Mouse (Mus musculus) small intestine, adult 2 months (tissue): ENCODE data around the gene Gm37240. TPM values are rescaled to one million over a fixed set of nuclear protein-coding genes. Genes with fewer than 3 reads are reported as not detected.

Source experiments
- H3K27ac ChIP-seq: fragments of 200-500 bp; 2 replicates; pipeline ENCODE4 v1.5.1; 2012; ENCODE audit warnings: low read depth, low read length, control low read depth, inconsistent platforms; ENCODE audit not compliant: insufficient read depth
- H3K27me3 ChIP-seq: fragments of 200-500 bp; 2 replicates; pipeline ENCODE4 v1.6.1; 2012; ENCODE audit warnings: mild to moderate bottlenecking, moderate library complexity, low read length, inconsistent platforms; ENCODE audit not compliant: control insufficient read depth, insufficient read depth
- H3K36me3 ChIP-seq: fragments of 200-500 bp; 2 replicates; pipeline ENCODE4 v1.6.1; 2012; ENCODE audit warnings: mild to moderate bottlenecking, low read length, control low read depth, inconsistent platforms; ENCODE audit not compliant: control insufficient read depth, insufficient read depth
- H3K4me1 ChIP-seq: fragments of 200-500 bp; 2 replicates; pipeline ENCODE4 v1.6.1; 2012; ENCODE audit warnings: low read length, inconsistent platforms, mixed read lengths; ENCODE audit not compliant: control insufficient read depth, insufficient read depth, insufficient read length
- H3K4me3 ChIP-seq: fragments of 200-500 bp; 2 replicates; pipeline ENCODE4 v1.5.1; 2012; ENCODE audit warnings: low read depth, mild to moderate bottlenecking, control low read depth, inconsistent platforms, low read length, moderate library complexity
- CTCF ChIP-seq: fragments of 200-500 bp; IDR thresholded peaks from 2 replicates; pipeline ENCODE4 v1.5.1; 2012; ENCODE audit warnings: low read depth, mild to moderate bottlenecking, control low read depth, inconsistent platforms, low read length, moderate library complexity, mixed read lengths; ENCODE audit not compliant: insufficient replicate concordance, insufficient read length; ENCODE audit errors: extremely low read depth
- POLR2A ChIP-seq: fragments of 200-500 bp; IDR thresholded peaks from 2 replicates; pipeline ENCODE4 v1.6.1; 2012; ENCODE audit warnings: low read depth, mild to moderate bottlenecking, control low read depth, inconsistent platforms, low read length, moderate library complexity
- WGBS: fragments of 180-500 bp; shearing (Covaris S2); methylation state at CpG from one replicate; pipeline ENCODE4 v1.1.7; 2018; 5-methylcytosine and 5-hydroxymethylcytosine counted together
- polyA plus RNA-seq: library from polyadenylated mRNA; depleted of rRNA; stranded (reverse); fragments of >200 nt; gene quantifications from 2 replicates; pipeline ENCODE4 v1.2.3, GENCODE M21; 2012

Gene Gm37240
- polyA plus RNA-seq, 1 experiment: 58.2 TPM

GRCm38 (mm10) chr3:85698496-85698895 is 188.8 kb downstream of the Gm37240 start:
- Histone ChIP-seq H3K36me3 (no peaks in the 10 kb centered on the region), H3K4me1 (no peaks in the 10 kb centered on the region), H3K4me3 (no peak overlapping the region), H3K27ac (no peak overlapping the region), H3K27me3 (no peaks in the 10 kb centered on the region)
- WGBS: 85% methylated on average over 4 of the region's 4 CpGs
- no peak for TF ChIP-seq POLR2A
- no peak for TF ChIP-seq CTCF

GRCm38 (mm10) chr3:85695056-85695455 is 192.3 kb downstream of the Gm37240 start:
- Histone ChIP-seq H3K27ac (no peak overlapping the region), H3K4me1 (no peaks in the 10 kb centered on the region), H3K36me3 (no peaks in the 10 kb centered on the region), H3K4me3 (no peak overlapping the region), H3K27me3 (no peaks in the 10 kb centered on the region)
- 92% methylated on average over 3 of the region's 3 CpGs for WGBS
- no peak for TF ChIP-seq CTCF
- no peak for TF ChIP-seq POLR2A

- Histone ChIP-seq H3K27me3 (no peaks in the 10 kb centered on the region), H3K36me3 (no peaks in the 10 kb centered on the region), H3K4me3 (no peak overlapping the region), H3K27ac (no peak overlapping the region), H3K4me1 (no peaks in the 10 kb centered on the region)
- TF ChIP-seq CTCF: no peak
- TF ChIP-seq POLR2A: no peak
- WGBS: 58% methylated on average over 3 of the region's 3 CpGs
Observed at GRCm38 (mm10) chr3:85693013-85693412, 194.3 kb downstream of the Gm37240 start.

- H3K36me3 ChIP-seq: no peaks in the 10 kb centered on the region
- no peak overlapping the region for H3K27ac ChIP-seq
- TF ChIP-seq CTCF (no peak), POLR2A (no peak)
- no peaks in the 10 kb centered on the region for H3K4me1 ChIP-seq
- no peak overlapping the region for H3K4me3 ChIP-seq
- no peaks in the 10 kb centered on the region for H3K27me3 ChIP-seq
- 79% methylated on average over 4 of the region's 4 CpGs for WGBS
Observed at GRCm38 (mm10) chr3:85691134-85691533, 196.2 kb downstream of the Gm37240 start.

- no peaks in the 10 kb centered on the region for H3K27me3 ChIP-seq
- 95% methylated on average over 14 of the region's 14 CpGs for WGBS
- TF ChIP-seq POLR2A (no peak), CTCF (no peak)
Observed at GRCm38 (mm10) chr3:85688341-85688740, 199.0 kb downstream of the Gm37240 start.

GRCm38 (mm10) chr3:85685271-85685670 is 202.0 kb downstream of the Gm37240 start:
- H3K4me3 ChIP-seq: no peak overlapping the region
- H3K36me3 ChIP-seq: no peaks in the 10 kb centered on the region
- TF ChIP-seq POLR2A: no peak
- no peak for TF ChIP-seq CTCF
- 86% methylated on average over 8 of the region's 8 CpGs for WGBS
- H3K27me3 ChIP-seq: no peaks in the 10 kb centered on the region
- H3K4me1 ChIP-seq: no peaks in the 10 kb centered on the region
- no peak overlapping the region for H3K27ac ChIP-seq

More at GRCm38 (mm10) chr3:85688341-85688740, 199.0 kb downstream of the Gm37240 start:
- no peaks in the 10 kb centered on the region for H3K36me3 ChIP-seq
- no peaks in the 10 kb centered on the region for H3K4me1 ChIP-seq
- no peak overlapping the region for H3K4me3 ChIP-seq
- no peak overlapping the region for H3K27ac ChIP-seq

GRCm38 (mm10) chr3:85683618-85684017 is 203.7 kb downstream of the Gm37240 start:
- 88% methylated on average over 5 of the region's 5 CpGs for WGBS
- TF ChIP-seq CTCF: no peak
- no peak for TF ChIP-seq POLR2A

More at GRCm38 (mm10) chr3:85683618-85684017, 203.7 kb downstream of the Gm37240 start:
- no peak overlapping the region for H3K27ac ChIP-seq
- H3K27me3 ChIP-seq: no peaks in the 10 kb centered on the region
- H3K4me3 ChIP-seq: no peak overlapping the region
- H3K4me1 ChIP-seq: no peaks in the 10 kb centered on the region
- no peaks in the 10 kb centered on the region for H3K36me3 ChIP-seq
